Mouse (Mus musculus): Measurements from ENCODE around the gene Armcx1. TPM values are rescaled to one million over a fixed set of nuclear protein-coding genes. Genes with fewer than 3 reads are reported as not detected.

The Armcx1 gene
- 2.5 and 3.8 TPM in 2 replicates for polyA plus RNA-seq (2012; rRNA removed)

GRCm38 (mm10) chrX:134717752-134718308, at the start of gene Armcx1:
Armcx1 (plus strand) TSS chrX:134717963.
- DNase-seq = peak; percentile 60
- H3K4me1 ChIP-seq (ENCODE audit: control insufficient read depth, insufficient read depth, low read length) = no peaks in the 10 kb centered on the region
- no peaks in the 10 kb centered on the region for H3K36me3 ChIP-seq (ENCODE audit: control insufficient read depth, insufficient read depth, low read length)
- peak within 1 kb of the TSS; percentile 84 for H3K4me3 ChIP-seq (ENCODE audit: insufficient read depth, low read depth, low read length)
- peak within 1 kb of the TSS; percentile 69 for H3K27ac ChIP-seq (ENCODE audit: insufficient read depth, low read depth, low read length)
- TF ChIP-seq CTCF (conservative IDR thresholded peaks at IDR 0.05; ENCODE audit: insufficient read depth, insufficient read length, low read depth, low read length) (no peak), POLR2A (IDR thresholded peaks at IDR 0.05; ENCODE audit: low read depth, low read length) (no peak)
- 0% methylated on average over 16 of the region's 16 CpGs for WGBS
- H3K27me3 ChIP-seq (replicated peaks; ENCODE audit: control insufficient read depth, insufficient read depth, low read length) = no peaks in the 10 kb centered on the region

GRCm38 (mm10) chrX:134675022-134675421, 42.7 kb upstream of the Armcx1 start:
- H3K4me3 ChIP-seq (ENCODE audit: insufficient read depth, low read depth, low read length) = no peak overlapping the region
- H3K4me1 ChIP-seq (ENCODE audit: control insufficient read depth, insufficient read depth, low read length) = no peaks in the 10 kb centered on the region
- H3K36me3 ChIP-seq (ENCODE audit: control insufficient read depth, insufficient read depth, low read length) = no peaks in the 10 kb centered on the region
- H3K27me3 ChIP-seq (replicated peaks; ENCODE audit: control insufficient read depth, insufficient read depth, low read length) = no peaks in the 10 kb centered on the region
- 61% methylated on average over 5 of the region's 5 CpGs for WGBS
- no peak overlapping the region for H3K27ac ChIP-seq (ENCODE audit: insufficient read depth, low read depth, low read length)
- DNase-seq = peak; percentile 10
- TF ChIP-seq CTCF (conservative IDR thresholded peaks at IDR 0.05; ENCODE audit: insufficient read depth, insufficient read length, low read depth, low read length) (no peak), POLR2A (IDR thresholded peaks at IDR 0.05; ENCODE audit: low read depth, low read length) (no peak)

- H3K4me1 ChIP-seq (ENCODE audit: control insufficient read depth, insufficient read depth, low read length) = no peaks in the 10 kb centered on the region
- H3K27me3 ChIP-seq (replicated peaks; ENCODE audit: control insufficient read depth, insufficient read depth, low read length) = no peaks in the 10 kb centered on the region
- no peak for DNase-seq
- no peak overlapping the region for H3K4me3 ChIP-seq (ENCODE audit: insufficient read depth, low read depth, low read length)
- no peak for TF ChIP-seq POLR2A (IDR thresholded peaks at IDR 0.05; ENCODE audit: low read depth, low read length)
- no peak for TF ChIP-seq CTCF (conservative IDR thresholded peaks at IDR 0.05; ENCODE audit: insufficient read depth, insufficient read length, low read depth, low read length)
- WGBS = 96% methylated on average over 1 of the region's 1 CpGs
- H3K27ac ChIP-seq (ENCODE audit: insufficient read depth, low read depth, low read length) = no peak overlapping the region
- no peaks in the 10 kb centered on the region for H3K36me3 ChIP-seq (ENCODE audit: control insufficient read depth, insufficient read depth, low read length)
Observed at GRCm38 (mm10) chrX:134675959-134676358, 41.8 kb upstream of the Armcx1 start.

GRCm38 (mm10) chrX:134684936-134685335, 32.8 kb upstream of the Armcx1 start:
- no peak overlapping the region for H3K4me3 ChIP-seq (ENCODE audit: insufficient read depth, low read depth, low read length)

GRCm38 (mm10) chrX:134686267-134686666, 31.5 kb upstream of the Armcx1 start, which contains the start of gene Armcx4:
Armcx4 (plus strand) TSS chrX:134686519.
- no peak within 1 kb of the TSS for H3K27ac ChIP-seq (ENCODE audit: insufficient read depth, low read depth, low read length)
- peak; percentile 32 for DNase-seq
- WGBS = under 1% methylated on average over 27 of the region's 33 CpGs
- TF ChIP-seq CTCF (conservative IDR thresholded peaks at IDR 0.05; ENCODE audit: insufficient read depth, insufficient read length, low read depth, low read length) = no peak
- no peak for TF ChIP-seq POLR2A (IDR thresholded peaks at IDR 0.05; ENCODE audit: low read depth, low read length)
- no peaks in the 10 kb centered on the region for H3K4me1 ChIP-seq (ENCODE audit: control insufficient read depth, insufficient read depth, low read length)
- H3K4me3 ChIP-seq (ENCODE audit: insufficient read depth, low read depth, low read length) = peak within 1 kb of the TSS; percentile 84
- no peaks in the 10 kb centered on the region for H3K27me3 ChIP-seq (replicated peaks; ENCODE audit: control insufficient read depth, insufficient read depth, low read length)
- H3K36me3 ChIP-seq (ENCODE audit: control insufficient read depth, insufficient read depth, low read length) = no peaks in the 10 kb centered on the region

More at GRCm38 (mm10) chrX:134684936-134685335, 32.8 kb upstream of the Armcx1 start:
- H3K27me3 ChIP-seq (replicated peaks; ENCODE audit: control insufficient read depth, insufficient read depth, low read length) = no peaks in the 10 kb centered on the region
- H3K4me1 ChIP-seq (ENCODE audit: control insufficient read depth, insufficient read depth, low read length) = no peaks in the 10 kb centered on the region
- no peak overlapping the region for H3K27ac ChIP-seq (ENCODE audit: insufficient read depth, low read depth, low read length)
- no peak for TF ChIP-seq CTCF (conservative IDR thresholded peaks at IDR 0.05; ENCODE audit: insufficient read depth, insufficient read length, low read depth, low read length)
- no peak for TF ChIP-seq POLR2A (IDR thresholded peaks at IDR 0.05; ENCODE audit: low read depth, low read length)
- DNase-seq = no peak
- H3K36me3 ChIP-seq (ENCODE audit: control insufficient read depth, insufficient read depth, low read length) = no peaks in the 10 kb centered on the region
- 51% methylated on average over 5 of the region's 5 CpGs for WGBS

- DNase-seq = peak; percentile 8
- Histone ChIP-seq H3K36me3 (ENCODE audit: control insufficient read depth, insufficient read depth, low read length) (no peaks in the 10 kb centered on the region), H3K27ac (ENCODE audit: insufficient read depth, low read depth, low read length) (no peak overlapping the region), H3K27me3 (replicated peaks; ENCODE audit: control insufficient read depth, insufficient read depth, low read length) (no peaks in the 10 kb centered on the region), H3K4me1 (ENCODE audit: control insufficient read depth, insufficient read depth, low read length) (no peaks in the 10 kb centered on the region), H3K4me3 (ENCODE audit: insufficient read depth, low read depth, low read length) (peak overlapping the region; percentile 84)
- WGBS = under 1% methylated on average over 16 of the region's 16 CpGs
- no peak for TF ChIP-seq POLR2A (IDR thresholded peaks at IDR 0.05; ENCODE audit: low read depth, low read length)
- TF ChIP-seq CTCF (conservative IDR thresholded peaks at IDR 0.05; ENCODE audit: insufficient read depth, insufficient read length, low read depth, low read length) = no peak
Observed at GRCm38 (mm10) chrX:134686739-134687171, 31.0 kb upstream of the Armcx1 start.

- Histone ChIP-seq H3K4me3 (ENCODE audit: insufficient read depth, low read depth, low read length) (no peak overlapping the region), H3K36me3 (ENCODE audit: control insufficient read depth, insufficient read depth, low read length) (no peaks in the 10 kb centered on the region), H3K27me3 (replicated peaks; ENCODE audit: control insufficient read depth, insufficient read depth, low read length) (no peaks in the 10 kb centered on the region), H3K4me1 (ENCODE audit: control insufficient read depth, insufficient read depth, low read length) (no peaks in the 10 kb centered on the region), H3K27ac (ENCODE audit: insufficient read depth, low read depth, low read length) (no peak overlapping the region)
- no peak for TF ChIP-seq CTCF (conservative IDR thresholded peaks at IDR 0.05; ENCODE audit: insufficient read depth, insufficient read length, low read depth, low read length)
- TF ChIP-seq POLR2A (IDR thresholded peaks at IDR 0.05; ENCODE audit: low read depth, low read length) = no peak
- 68% methylated on average over 2 of the region's 2 CpGs for WGBS
- no peak for DNase-seq
Observed at GRCm38 (mm10) chrX:134689676-134690075, 28.1 kb upstream of the Armcx1 start.

All from kidney, adult 2 months (tissue).